Mouse (Mus musculus): ENCODE data around the gene Ndufc2. TPM values are rescaled to one million over a fixed set of nuclear protein-coding genes. Genes with fewer than 3 reads are reported as not detected.
"Not testable (repeated sequence)": the region's sequence is repeated elsewhere in the genome, so short reads cannot be mapped to it uniquely, and the experiment has no call there.

Gene Ndufc2
- polyA plus RNA-seq, 1 experiment from 2014 or later = 469 TPM

DNA sequence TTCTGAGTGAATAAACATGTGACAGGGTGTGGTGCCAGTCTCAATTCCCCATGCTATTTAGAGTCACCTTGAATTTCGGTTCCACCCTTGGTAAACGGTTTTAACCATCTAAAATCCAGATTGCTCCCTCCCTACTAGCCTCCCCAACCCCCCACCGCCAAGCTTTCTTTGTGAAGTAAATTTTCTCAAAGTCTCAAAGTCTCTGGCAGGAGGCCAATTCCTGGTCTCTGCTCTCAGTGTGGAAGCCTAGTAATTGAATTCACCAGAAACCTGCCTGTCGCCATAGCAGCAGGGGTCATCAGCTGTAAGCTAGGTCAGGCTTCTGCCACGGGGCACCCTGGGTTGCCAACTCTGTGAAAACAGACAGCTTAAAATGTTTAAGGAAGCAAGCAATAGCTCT is 29.9 kb downstream of the Ndufc2 start:
- ATAC-seq (ENCODE audit: extremely low read depth, insufficient number of reproducible peaks, low FRiP score, low TSS enrichment) = no peak
- Histone ChIP-seq H3K27ac (replicated peaks) (0 out of 2 replicates have a peak overlapping the region, but pooled peaks have one; percentile 10), H3K9me3 (no peaks in the 10 kb centered on the region), H3K4me2 (peak overlapping the region; percentile 12; the same call in 1 of the 2 replicates), H3K4me3 (no peak overlapping the region), H3K36me3 (no peaks in the 10 kb centered on the region), H3K9ac (peak overlapping the region; percentile 26; the same call in 1 of the 2 replicates), H3K4me1 (peaks cover 10% of the 10 kb centered on the region), H3K27me3 (replicated peaks) (no peaks in the 10 kb centered on the region)
- WGBS = 5% methylated on average over 5 of the region's 5 CpGs

DNA sequence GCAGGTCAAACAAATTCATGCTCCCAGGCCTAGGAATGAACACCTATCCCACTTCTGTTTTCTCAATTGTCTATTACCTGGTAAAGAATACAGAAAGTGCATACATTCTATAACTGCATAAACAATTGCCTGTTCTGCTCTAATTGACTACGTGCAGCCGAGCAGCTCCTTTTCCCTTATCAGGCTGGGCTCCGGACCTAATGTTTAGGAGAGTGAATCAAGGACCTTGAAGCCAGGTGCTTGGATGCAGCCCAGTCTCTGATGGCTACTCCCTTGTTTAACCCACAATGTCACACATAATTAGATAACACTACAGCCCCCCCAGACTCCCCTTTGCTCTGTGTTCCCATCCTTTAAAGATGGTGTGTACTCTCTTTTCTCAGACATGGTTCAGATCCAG is 33.7 kb downstream of the Ndufc2 start:
- not testable (repeated sequence) for H3K9me3 ChIP-seq; H3K27me3 ChIP-seq (replicated peaks); H3K27ac ChIP-seq (replicated peaks); H3K36me3 ChIP-seq; ATAC-seq (ENCODE audit: extremely low read depth, insufficient number of reproducible peaks, low FRiP score, low TSS enrichment); H3K4me3 ChIP-seq; H3K4me2 ChIP-seq; H3K9ac ChIP-seq; H3K4me1 ChIP-seq
- WGBS = 49% methylated on average over 3 of the region's 3 CpGs

GRCm38 (mm10) chr7:97434517-97434916 is 34.7 kb downstream of the Ndufc2 start:
- no peak overlapping the region; the same call in 1 of the 2 replicates for H3K27ac ChIP-seq (replicated peaks)
- 82% methylated on average over 10 of the region's 10 CpGs for WGBS
- H3K4me3 ChIP-seq = no peak overlapping the region
- H3K9me3 ChIP-seq = no peaks in the 10 kb centered on the region
- H3K4me1 ChIP-seq = peaks cover 7% of the 10 kb centered on the region
- H3K27me3 ChIP-seq (replicated peaks) = no peaks in the 10 kb centered on the region
- ATAC-seq (ENCODE audit: extremely low read depth, insufficient number of reproducible peaks, low FRiP score, low TSS enrichment) = no peak
- H3K36me3 ChIP-seq = no peaks in the 10 kb centered on the region
- no peak overlapping the region for H3K4me2 ChIP-seq
- no peak overlapping the region for H3K9ac ChIP-seq

DNA sequence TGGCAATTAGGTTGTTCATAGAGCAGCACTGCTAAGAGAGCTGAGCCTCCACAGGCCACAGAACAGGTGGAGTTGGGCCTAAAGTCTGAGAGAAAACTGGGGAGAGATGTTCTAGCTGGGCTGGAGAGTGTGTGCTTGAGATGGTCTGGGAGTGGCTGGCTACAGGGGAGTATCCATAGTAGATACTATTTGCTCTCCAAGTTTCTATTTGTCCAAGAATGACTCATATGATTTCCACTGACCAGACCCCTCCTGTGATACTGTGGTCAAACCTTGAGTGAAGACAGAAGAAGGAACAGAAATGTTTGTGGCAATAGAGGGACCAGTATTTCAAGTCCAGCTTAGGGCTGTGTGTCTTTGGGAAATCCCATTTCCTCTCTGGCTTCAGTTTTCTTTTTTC is 39.2 kb downstream of the Ndufc2 start:
- no peak for ATAC-seq (ENCODE audit: extremely low read depth, insufficient number of reproducible peaks, low FRiP score, low TSS enrichment)
- H3K4me2 ChIP-seq = no peak overlapping the region
- no peak overlapping the region for H3K4me3 ChIP-seq
- no peak overlapping the region for H3K27ac ChIP-seq (replicated peaks)
- H3K9ac ChIP-seq = no peak overlapping the region
- no peaks in the 10 kb centered on the region for H3K9me3 ChIP-seq
- H3K27me3 ChIP-seq (replicated peaks) = no peaks in the 10 kb centered on the region
- H3K36me3 ChIP-seq = no peaks in the 10 kb centered on the region
- H3K4me1 ChIP-seq = no peaks in the 10 kb centered on the region

DNA sequence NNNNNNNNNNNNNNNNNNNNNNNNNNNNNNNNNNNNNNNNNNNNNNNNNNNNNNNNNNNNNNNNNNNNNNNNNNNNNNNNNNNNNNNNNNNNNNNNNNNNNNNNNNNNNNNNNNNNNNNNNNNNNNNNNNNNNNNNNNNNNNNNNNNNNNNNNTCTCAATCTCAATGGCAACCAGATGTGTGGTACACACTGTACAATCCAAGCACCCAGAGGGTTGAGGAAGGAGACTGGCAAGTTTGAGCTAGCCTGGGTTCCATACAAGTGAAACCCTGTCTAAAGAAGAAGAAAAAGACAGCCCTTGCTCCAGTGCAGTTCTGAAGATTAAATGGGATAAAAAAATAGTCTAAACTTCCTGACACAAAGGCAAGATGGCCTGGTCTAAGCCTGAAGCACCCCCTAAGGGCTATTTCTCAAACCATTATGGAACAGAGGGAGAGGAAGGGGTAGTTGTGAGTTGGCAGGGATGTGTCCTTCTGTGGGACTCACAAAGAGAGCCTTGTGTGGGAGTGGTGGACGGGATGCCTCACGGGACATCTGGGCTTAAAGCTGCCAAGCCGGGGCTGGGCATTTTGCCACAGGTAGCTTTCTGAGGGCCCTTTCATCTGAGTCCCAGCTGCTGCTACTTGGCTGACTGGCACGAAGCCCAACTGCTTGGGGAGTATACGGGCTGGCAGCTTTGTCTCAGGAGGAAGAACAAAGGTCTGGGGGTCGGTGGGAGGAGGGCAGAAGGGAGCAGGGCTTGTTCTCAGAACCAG is 46.5 kb downstream of the Ndufc2 start:
- Histone ChIP-seq H3K9me3 (peaks cover 9% of the 10 kb centered on the region), H3K9ac (no peak overlapping the region), H3K4me3 (no peak overlapping the region), H3K27ac (replicated peaks) (peak overlapping the region; percentile 77), H3K36me3 (no peaks in the 10 kb centered on the region), H3K4me1 (peaks cover 12% of the 10 kb centered on the region), H3K27me3 (replicated peaks) (no peaks in the 10 kb centered on the region), H3K4me2 (no peak overlapping the region)
- 23% methylated on average over 6 of the region's 6 CpGs for WGBS
- peak; percentile 63; the same call in 1 of the 2 replicates for ATAC-seq (ENCODE audit: extremely low read depth, insufficient number of reproducible peaks, low FRiP score, low TSS enrichment)

- Histone ChIP-seq H3K4me1 (peaks cover 12% of the 10 kb centered on the region), H3K4me2 (no peak overlapping the region), H3K9me3 (peaks cover 9% of the 10 kb centered on the region), H3K27me3 (replicated peaks) (no peaks in the 10 kb centered on the region), H3K4me3 (no peak overlapping the region), H3K36me3 (no peaks in the 10 kb centered on the region), H3K9ac (no peak overlapping the region), H3K27ac (replicated peaks) (peak overlapping the region; percentile 77)
- no peak for ATAC-seq (ENCODE audit: extremely low read depth, insufficient number of reproducible peaks, low FRiP score, low TSS enrichment)
- WGBS = 57% methylated on average over 6 of the region's 6 CpGs
Measured at GRCm38 (mm10) chr7:97447050-97447531, 47.3 kb downstream of the Ndufc2 start.

- WGBS = 64% methylated on average over 2 of the region's 2 CpGs
- H3K4me3 ChIP-seq; H3K9me3 ChIP-seq; H3K9ac ChIP-seq; ATAC-seq (ENCODE audit: extremely low read depth, insufficient number of reproducible peaks, low FRiP score, low TSS enrichment); H3K27ac ChIP-seq (replicated peaks); H3K36me3 ChIP-seq; H3K4me2 ChIP-seq; H3K27me3 ChIP-seq (replicated peaks): not testable (repeated sequence)
- peaks cover 24% of the 10 kb centered on the region for H3K4me1 ChIP-seq
Measured at GRCm38 (mm10) chr7:97451023-97451422, 51.2 kb downstream of the Ndufc2 start, which contains the start of gene Kctd14. Gene Kctd14 (plus strand): TSS chr7:97451323.

DNA sequence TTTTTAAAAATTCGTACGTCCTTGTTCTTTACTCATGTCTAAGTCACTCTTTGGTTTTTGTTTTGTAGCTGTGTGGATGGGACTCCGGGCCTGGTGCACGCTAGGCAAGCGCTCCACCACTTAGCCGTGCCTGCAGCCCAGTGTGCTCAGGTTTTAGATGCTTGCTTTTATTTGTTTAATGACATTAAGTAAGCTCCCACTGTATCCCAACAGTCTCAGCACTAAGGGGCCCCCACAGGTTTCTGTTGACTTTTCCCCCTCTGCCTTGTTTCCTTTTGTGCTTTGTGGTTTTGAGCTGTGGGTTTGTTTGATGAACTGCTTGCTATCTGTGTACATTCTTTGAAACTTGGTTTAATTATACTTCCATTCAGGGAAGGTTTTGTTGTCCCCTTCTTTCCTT is 52.4 kb downstream of the Ndufc2 start:
- Histone ChIP-seq H3K9me3 (peaks cover 9% of the 10 kb centered on the region), H3K27ac (replicated peaks) (no peak overlapping the region), H3K4me2 (no peak overlapping the region), H3K36me3 (no peaks in the 10 kb centered on the region), H3K27me3 (replicated peaks) (no peaks in the 10 kb centered on the region), H3K9ac (no peak overlapping the region), H3K4me1 (peaks cover 14% of the 10 kb centered on the region), H3K4me3 (no peak overlapping the region)
- no peak for ATAC-seq (ENCODE audit: extremely low read depth, insufficient number of reproducible peaks, low FRiP score, low TSS enrichment)
- 83% methylated on average over 6 of the region's 6 CpGs for WGBS

- Histone ChIP-seq H3K36me3 (0 out of 2 replicates have a peak, but pooled peaks cover 3% of the 10 kb centered on the region), H3K27me3 (replicated peaks) (no peaks in the 10 kb centered on the region), H3K9ac (peak overlapping the region; percentile 83), H3K9me3 (peaks cover 9% of the 10 kb centered on the region), H3K27ac (replicated peaks) (peak overlapping the region; percentile 36; the same call in 1 of the 2 replicates), H3K4me1 (peaks cover 14% of the 10 kb centered on the region), H3K4me2 (peak overlapping the region; percentile 96), H3K4me3 (peak overlapping the region; percentile 60)
- peak; percentile 25; the same call in 1 of the 2 replicates for ATAC-seq (ENCODE audit: extremely low read depth, insufficient number of reproducible peaks, low FRiP score, low TSS enrichment)
- 3% methylated on average over 27 of the region's 27 CpGs for WGBS
Measured at GRCm38 (mm10) chr7:97453141-97453921, 53.5 kb downstream of the Ndufc2 start.

DNA sequence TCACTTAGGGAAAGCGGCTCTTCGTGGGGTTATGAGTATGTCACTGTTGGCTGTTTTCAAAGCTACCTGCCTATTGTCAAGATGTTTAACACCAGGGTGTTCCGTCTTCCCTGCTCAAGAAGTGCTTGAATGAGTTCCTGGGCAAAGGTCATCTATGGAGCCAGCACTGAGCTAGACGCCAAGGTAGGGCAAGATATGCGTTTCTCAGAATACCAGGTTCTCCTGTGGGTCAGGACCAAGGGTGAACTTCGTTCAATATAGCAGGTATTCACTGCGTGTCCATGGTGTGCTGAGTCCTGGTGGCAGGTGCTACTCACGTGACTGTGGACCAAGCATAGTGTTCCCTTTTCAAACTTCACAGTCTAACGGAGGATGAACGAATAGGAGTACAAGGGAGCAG is 55.0 kb downstream of the Ndufc2 start:
- 86% methylated on average over 10 of the region's 10 CpGs for WGBS
- H3K4me3 ChIP-seq = no peak overlapping the region
- ATAC-seq (ENCODE audit: extremely low read depth, insufficient number of reproducible peaks, low FRiP score, low TSS enrichment) = no peak
- 0 out of 2 replicates have a peak, but pooled peaks cover 3% of the 10 kb centered on the region for H3K36me3 ChIP-seq
- peaks cover 14% of the 10 kb centered on the region for H3K4me1 ChIP-seq
- H3K9me3 ChIP-seq = no peaks in the 10 kb centered on the region
- H3K9ac ChIP-seq = no peak overlapping the region
- no peak overlapping the region for H3K4me2 ChIP-seq
- H3K27me3 ChIP-seq (replicated peaks) = no peaks in the 10 kb centered on the region
- H3K27ac ChIP-seq (replicated peaks) = no peak overlapping the region

DNA sequence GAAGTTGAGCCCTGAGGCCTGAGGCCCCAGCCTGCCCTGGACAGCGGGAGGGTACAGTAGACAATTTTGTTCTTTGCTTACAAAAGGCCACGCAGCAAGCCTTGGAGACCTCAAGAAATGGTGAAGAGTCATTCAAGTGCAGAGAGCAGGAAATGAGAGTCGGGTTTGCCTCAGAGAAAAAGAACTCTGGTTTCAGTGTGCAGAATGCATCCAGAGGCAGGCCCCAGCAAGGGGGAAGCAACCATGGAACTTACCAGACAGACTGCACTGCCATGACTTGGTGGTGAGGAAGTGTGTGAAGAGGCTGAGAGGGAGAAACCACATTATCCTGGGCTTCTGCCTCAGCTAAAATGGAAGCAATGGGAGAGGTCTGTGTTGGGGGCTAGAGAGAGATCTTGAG is 55.8 kb downstream of the Ndufc2 start:
- Histone ChIP-seq H3K4me1 (peaks cover 14% of the 10 kb centered on the region), H3K27me3 (replicated peaks) (no peaks in the 10 kb centered on the region), H3K9me3 (no peaks in the 10 kb centered on the region), H3K4me2 (no peak overlapping the region), H3K4me3 (no peak overlapping the region), H3K9ac (no peak overlapping the region), H3K27ac (replicated peaks) (no peak overlapping the region), H3K36me3 (0 out of 2 replicates have a peak, but pooled peaks cover 3% of the 10 kb centered on the region)
- ATAC-seq (ENCODE audit: extremely low read depth, insufficient number of reproducible peaks, low FRiP score, low TSS enrichment) = no peak
- WGBS = 76% methylated on average over 3 of the region's 3 CpGs

Data from heart, embryonic 13.5 days (tissue).